Mouse (Mus musculus): ENCODE results near the gene Agps.

DNA sequence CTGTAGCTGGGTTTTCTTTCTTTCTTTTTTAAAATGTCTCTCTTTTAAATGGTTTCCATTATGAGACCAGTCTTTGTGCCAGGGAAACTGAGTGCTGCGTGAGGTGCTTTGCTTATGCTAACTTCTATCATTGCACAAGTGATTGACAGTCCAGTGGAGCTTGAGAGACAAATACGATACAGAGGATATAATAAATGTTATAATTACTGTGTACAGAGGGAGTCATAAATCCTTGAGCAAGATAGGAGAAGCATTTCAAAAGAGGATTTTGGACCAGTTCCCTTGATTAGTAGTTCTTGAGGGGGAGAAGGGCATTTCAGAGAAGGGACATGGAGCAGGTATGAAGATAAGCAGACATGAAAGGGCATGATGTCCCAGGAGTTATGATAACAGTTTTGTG is 10.3 kb downstream of the Agps start:
- TF ChIP-seq CTCF (IDR thresholded peaks at IDR 0.05; ENCODE audit: extremely low read depth, insufficient read depth, low read length) (no peak), POLR2A (IDR thresholded peaks at IDR 0.05; ENCODE audit: extremely low read depth, insufficient read depth, low read length) (no peak)

All from cortical plate, adult 2 months (tissue).